Mouse (Mus musculus): ENCODE data around the gene 4933405L10Rik. TPM values are rescaled to one million over a fixed set of nuclear protein-coding genes. Genes with fewer than 3 reads are reported as not detected.

Gene 4933405L10Rik
- total and polyA plus RNA-seq, 3 experiments = 0.25 TPM; not detected in 2

GRCm38 (mm10) chr8:105702001-105702401 is 5.5 kb upstream of the 4933405L10Rik start:
- DNase-seq (ENCODE audit: extremely low read depth) = no peak

GRCm38 (mm10) chr8:105702731-105703415 is 4.6 kb upstream of the 4933405L10Rik start:
- Histone ChIP-seq H3K79me2 (replicated peaks; ENCODE audit: control insufficient read depth, extremely low read depth, insufficient read depth, poor library complexity, severe bottlenecking) (no peaks in the 10 kb centered on the region; the same call in 1 of the 2 replicates), H3K9me3 (replicated peaks; ENCODE audit: low read length) (no peaks in the 10 kb centered on the region), H3K36me3 (replicated peaks in 1 of 2; ENCODE audit: control insufficient read depth in 1 of 2, insufficient read depth in 1 of 2, low read length in 1 of 2) (peaks cover 34 to 55% of the 10 kb centered on the region in 2 experiments), H3K27me3 (replicated peaks) (no peaks in the 10 kb centered on the region), H3K4me3 (replicated peaks in 1 of 3; ENCODE audit: low read depth in 2 of 3, low read length in 2 of 3, poor library complexity in 1 of 3) (no peak overlapping the region), H3K4me1 (ENCODE audit: control insufficient read depth in 1 of 2, insufficient read depth in 2 of 2) (peaks cover 12 to 44% of the 10 kb centered on the region in 2 experiments), H3K4me2 (ENCODE audit: insufficient read depth, low read depth, poor library complexity, severe bottlenecking) (no peak overlapping the region), H3K27ac (ENCODE audit: insufficient read depth, low read depth) (no peak overlapping the region), H3K9ac (ENCODE audit: insufficient read depth, low read depth) (no peak overlapping the region)
- TF ChIP-seq NRF1 (IDR thresholded peaks at IDR 0.05; ENCODE audit: low read depth, low read length) = no peak
- no peak for TF ChIP-seq USF1 (IDR thresholded peaks at IDR 0.05; ENCODE audit: low read depth, low read length)
- TF ChIP-seq MXI1 (IDR thresholded peaks at IDR 0.05; ENCODE audit: low read depth, low read length) = no peak
- no peak for TF ChIP-seq TCF12 (IDR thresholded peaks at IDR 0.05; ENCODE audit: low read depth, low read length)
- TF ChIP-seq CTCF (conservative IDR thresholded peaks at IDR 0.05 in 1 of 2, IDR thresholded peaks at IDR 0.05 in 1 of 2; ENCODE audit: low read depth in 2 of 2, low read length in 2 of 2) = no peak
- TF ChIP-seq KAT2A (IDR thresholded peaks at IDR 0.05; ENCODE audit: insufficient replicate concordance, low read length) = no peak
- in situ Hi-C loops (cut with MboI; ENCODE audit: low pct_ligation_motif_present, low pct_unique_long_range_greater_than_20kb, low sequenced_read_pairs) (loop anchor here (5.0 to 25.0 kb wide), 2 partner anchors 106 to 334 kb away; no protein-coding TSS in a partner anchor), dilution Hi-C loops (cut with MboI; ENCODE audit: extremely low pct_ligation_motif_present, extremely low pct_unique_long_range_greater_than_20kb, low sequenced_read_pairs) (no loop called here)
- DNase-seq (ENCODE audit: extremely low read depth) = no peak

More at GRCm38 (mm10) chr8:105702001-105702401, 5.5 kb upstream of the 4933405L10Rik start:
- peaks cover 12 to 42% of the 10 kb centered on the region in 2 experiments for H3K4me1 ChIP-seq (ENCODE audit: control insufficient read depth in 1 of 2, insufficient read depth in 2 of 2)
- dilution Hi-C loops (cut with MboI; ENCODE audit: extremely low pct_ligation_motif_present, extremely low pct_unique_long_range_greater_than_20kb, low sequenced_read_pairs) (no loop called here), in situ Hi-C loops (cut with MboI; ENCODE audit: low pct_ligation_motif_present, low pct_unique_long_range_greater_than_20kb, low sequenced_read_pairs) (loop anchor here (5.0 to 25.0 kb wide), 2 partner anchors 105 to 335 kb away; no protein-coding TSS in a partner anchor)
- no peak overlapping the region for H3K27ac ChIP-seq (ENCODE audit: insufficient read depth, low read depth)
- H3K9me3 ChIP-seq (replicated peaks; ENCODE audit: low read length) = no peaks in the 10 kb centered on the region
- H3K4me3 ChIP-seq (replicated peaks in 1 of 3; ENCODE audit: low read depth in 2 of 3, low read length in 2 of 3, poor library complexity in 1 of 3) = peak overlapping the region; percentile 47 to 56 (median 53)
- peak overlapping the region; percentile 56 for H3K4me2 ChIP-seq (ENCODE audit: insufficient read depth, low read depth, poor library complexity, severe bottlenecking)
- TF ChIP-seq UBTF (IDR thresholded peaks at IDR 0.05; ENCODE audit: low read depth, low read length) (no peak), NRF1 (IDR thresholded peaks at IDR 0.05; ENCODE audit: low read depth, low read length) (no peak), POLR2AphosphoS2 (IDR thresholded peaks at IDR 0.05; ENCODE audit: low read depth, low read length) (no peak), SMC3 (IDR thresholded peaks at IDR 0.05; ENCODE audit: low read depth, low read length) (no peak), ELF1 (IDR thresholded peaks at IDR 0.05; ENCODE audit: low read depth, low read length) (no peak), GABPA (IDR thresholded peaks at IDR 0.05; ENCODE audit: insufficient replicate concordance, low read depth, low read length) (no peak), MEF2A (IDR thresholded peaks at IDR 0.05; ENCODE audit: borderline replicate concordance, low read depth, low read length) (no peak), SIN3A (IDR thresholded peaks at IDR 0.05; ENCODE audit: low read length) (no peak), ZC3H11A (IDR thresholded peaks at IDR 0.05; ENCODE audit: low read depth, low read length) (no peak), RAD21 (IDR thresholded peaks at IDR 0.05; ENCODE audit: low read depth, low read length) (no peak), E2F4 (IDR thresholded peaks at IDR 0.05; ENCODE audit: insufficient replicate concordance, low read depth, low read length) (no peak)
- H3K36me3 ChIP-seq (replicated peaks in 1 of 2; ENCODE audit: control insufficient read depth in 1 of 2, insufficient read depth in 1 of 2, low read length in 1 of 2) = peaks cover 42 to 63% of the 10 kb centered on the region in 2 experiments
- H3K27me3 ChIP-seq (replicated peaks) = no peaks in the 10 kb centered on the region
- H3K9ac ChIP-seq (ENCODE audit: insufficient read depth, low read depth) = peak overlapping the region; percentile 38; the same call in 1 of the 2 replicates
- no peaks in the 10 kb centered on the region; the same call in 1 of the 2 replicates for H3K79me2 ChIP-seq (replicated peaks; ENCODE audit: control insufficient read depth, extremely low read depth, insufficient read depth, poor library complexity, severe bottlenecking)

All from CH12.LX (cell line).